Mouse (Mus musculus): ENCODE data around the gene Ccdc183.
A peak's percentile ranks its signal among the peaks of the same experiment; 100 is the strongest.

Ccdc183 gene

DNA sequence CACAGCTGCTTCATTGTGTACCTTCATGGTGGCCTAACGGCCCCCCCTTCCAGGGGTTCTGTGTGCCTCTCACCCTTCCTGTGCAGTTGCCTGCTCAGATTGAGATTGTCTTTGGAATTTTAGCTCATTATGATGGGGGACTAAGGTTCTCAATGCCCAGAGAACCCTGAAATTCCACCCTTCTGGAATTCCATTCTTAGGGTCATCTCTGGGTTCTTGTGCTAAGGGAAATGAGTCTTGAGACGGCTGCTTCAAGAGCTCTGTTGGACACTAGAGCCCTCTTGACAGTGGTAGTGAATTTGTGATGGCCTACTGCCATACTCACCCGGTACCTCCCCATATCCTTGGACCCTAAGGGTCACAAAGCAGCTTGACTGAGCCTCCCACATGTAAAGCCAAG is at the start of gene Ccdc183:
Gene Ccdc183, minus strand, starts transcription at position 101 of the 400 bp plus-strand sequence.
- DNase-seq (ENCODE audit: low spot score) = no peak

DNA sequence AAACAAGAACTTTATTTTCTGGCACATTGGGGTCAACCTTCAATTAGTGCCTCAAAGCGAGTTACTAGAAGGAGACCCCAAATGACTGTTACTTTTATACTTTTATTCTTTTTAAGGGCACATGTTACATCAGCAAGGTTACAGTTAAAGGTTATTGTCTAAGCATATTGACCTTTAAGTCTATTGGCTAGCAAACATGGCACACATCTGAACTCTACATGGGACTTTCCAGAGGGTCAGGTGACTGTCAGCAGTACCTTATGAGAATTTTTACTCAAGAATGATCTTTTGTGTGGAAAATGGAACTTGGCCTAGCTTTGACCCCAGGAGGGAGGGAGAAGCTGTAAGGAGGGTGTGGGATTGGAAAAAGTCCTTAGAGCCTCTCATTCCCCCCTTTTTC is 49.0 kb upstream of the Ccdc183 start:
- no peak for DNase-seq (ENCODE audit: low spot score)

DNA sequence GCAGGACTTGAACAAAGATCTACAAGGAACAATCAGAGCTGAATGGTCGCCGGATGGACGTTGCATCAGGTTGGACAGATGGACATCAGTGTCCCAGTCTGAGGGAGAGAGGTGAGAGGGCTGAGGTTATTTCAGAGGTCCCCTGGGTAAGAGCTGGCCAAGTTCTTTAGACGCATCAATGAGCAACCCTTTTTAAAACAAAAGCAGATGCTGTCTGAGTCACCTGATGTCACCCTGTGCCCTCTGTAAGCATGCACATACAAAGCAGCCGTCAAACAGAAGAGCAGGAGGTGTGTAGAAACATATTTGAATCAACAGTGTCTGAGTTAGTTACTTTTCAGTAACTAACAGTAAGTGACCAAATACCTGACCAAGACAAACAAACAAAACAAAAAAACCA is 46.6 kb upstream of the Ccdc183 start:
- no peak for DNase-seq (ENCODE audit: low spot score)

DNA sequence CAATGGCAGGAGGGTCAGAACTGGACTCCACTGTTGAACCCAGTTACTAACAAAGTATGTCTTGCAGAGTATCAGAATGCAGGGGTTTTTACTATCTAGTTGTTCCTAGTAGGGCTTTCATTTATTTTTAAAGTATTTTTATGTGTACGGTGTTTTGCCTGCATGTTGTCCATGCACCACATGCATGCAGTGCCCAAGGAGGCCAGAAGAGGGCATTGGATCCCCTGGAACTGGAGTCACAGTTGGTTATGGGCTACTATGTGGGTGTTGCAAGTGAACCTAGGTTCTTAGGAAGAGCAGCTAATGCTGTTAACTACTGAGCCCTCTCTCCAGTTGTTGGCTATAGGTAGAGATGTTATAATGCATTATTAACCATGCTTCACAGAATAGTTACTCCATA is 46.0 kb upstream of the Ccdc183 start:
- peak; percentile 15 for DNase-seq (ENCODE audit: low spot score)

DNA sequence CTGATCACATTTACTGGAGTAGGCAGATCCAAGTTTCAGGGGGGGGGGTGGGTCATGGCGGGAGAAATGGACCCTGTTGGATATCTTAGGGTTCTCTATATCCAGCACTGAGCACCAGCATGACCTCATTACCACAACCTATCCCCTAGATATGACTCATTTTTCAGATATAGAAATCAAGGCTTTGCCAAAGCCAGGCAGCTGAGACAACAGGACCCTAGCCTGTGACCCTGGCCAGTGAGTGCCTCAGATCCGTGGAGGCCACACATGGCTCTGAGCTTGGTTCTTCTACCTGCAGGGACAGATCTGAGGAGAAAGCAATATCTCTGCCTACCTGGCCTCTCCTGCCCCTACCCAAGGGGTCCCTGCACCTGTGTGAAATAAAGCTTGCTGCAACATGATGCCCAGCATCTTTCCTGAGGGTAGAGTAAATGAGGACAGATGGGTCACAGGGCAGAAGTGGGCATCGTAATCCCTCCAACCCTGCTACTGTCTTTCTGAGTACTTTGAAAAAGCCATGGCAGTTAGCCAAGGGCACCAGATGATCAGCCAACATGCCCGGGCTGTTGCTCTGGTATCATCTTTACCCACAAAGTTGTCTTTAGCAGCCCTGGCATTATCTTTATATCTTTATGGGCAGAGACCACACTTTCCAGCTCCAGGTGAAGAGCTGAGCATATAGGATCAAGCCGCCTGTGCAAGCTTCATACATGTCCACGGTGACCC is 43.9 kb upstream of the Ccdc183 start:
- no peak for DNase-seq (ENCODE audit: low spot score)

DNA sequence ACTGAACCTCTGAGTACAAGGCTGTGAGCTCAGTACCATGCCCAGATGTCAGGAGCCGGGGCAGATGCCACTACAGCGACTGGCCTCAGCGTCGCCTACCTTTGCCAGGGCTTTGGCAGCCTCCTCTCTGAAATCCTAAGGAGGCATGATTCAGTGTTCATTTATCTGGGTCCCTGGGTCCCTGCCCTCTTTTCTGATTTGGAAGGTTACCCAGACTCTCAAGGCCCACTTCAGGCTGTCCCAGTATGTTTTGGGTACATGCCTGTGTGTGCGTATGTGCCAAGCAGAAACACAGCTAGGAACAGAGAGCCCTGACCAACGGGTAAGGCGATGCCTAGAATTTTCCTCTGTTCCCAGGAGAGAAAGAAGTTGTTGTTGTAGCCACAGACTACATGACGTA is 42.8 kb upstream of the Ccdc183 start:
- DNase-seq (ENCODE audit: low spot score) = no peak

DNA sequence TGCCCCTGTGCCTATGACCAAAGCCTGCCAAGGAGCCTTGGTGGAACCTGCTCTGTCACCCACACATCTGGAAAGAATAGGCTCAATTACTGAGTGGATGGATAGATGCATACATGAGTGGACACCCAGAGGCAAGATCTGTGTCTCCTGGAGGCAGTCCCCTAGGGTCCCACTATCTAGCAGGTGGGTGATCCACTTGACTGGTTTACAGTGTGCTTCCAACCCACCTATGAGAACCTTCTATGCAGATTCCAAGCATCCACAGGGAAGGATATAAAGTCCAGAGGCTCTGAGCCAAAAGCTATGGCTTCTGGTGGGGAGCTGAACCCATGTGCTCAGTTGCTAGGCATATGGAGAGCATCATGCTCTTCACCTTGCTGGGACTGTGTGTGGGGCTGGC is 40.2 kb upstream of the Ccdc183 start, which contains the start of gene Lcn5:
Gene Lcn5, plus strand, starts transcription at position 301 of the 400 bp plus-strand sequence.
- DNase-seq (ENCODE audit: low spot score) = no peak

- DNase-seq (ENCODE audit: low spot score) = no peak
Observed at GRCm38 (mm10) chr2:25657246-25657645, 39.8 kb upstream of the Ccdc183 start.

DNA sequence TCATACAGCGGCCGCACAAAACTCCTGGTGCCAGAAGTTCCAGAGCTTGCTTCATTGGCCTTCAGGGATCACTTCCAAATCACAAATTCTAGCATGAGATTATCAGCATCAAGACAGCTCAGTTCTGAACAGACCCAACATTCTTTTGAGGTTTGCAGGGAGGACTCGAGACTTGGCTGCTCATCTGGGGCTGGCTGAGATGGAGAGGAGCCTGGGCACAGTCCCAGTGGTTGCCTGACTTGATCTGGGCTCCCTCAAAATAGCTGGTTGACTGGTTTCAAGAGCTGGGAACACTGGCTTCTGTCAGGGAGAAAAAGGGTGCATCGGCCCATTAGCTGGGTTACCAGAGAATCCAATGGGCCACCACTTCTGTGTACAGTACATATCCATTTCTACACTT is 39.2 kb upstream of the Ccdc183 start:
- DNase-seq (ENCODE audit: low spot score) = no peak

DNA sequence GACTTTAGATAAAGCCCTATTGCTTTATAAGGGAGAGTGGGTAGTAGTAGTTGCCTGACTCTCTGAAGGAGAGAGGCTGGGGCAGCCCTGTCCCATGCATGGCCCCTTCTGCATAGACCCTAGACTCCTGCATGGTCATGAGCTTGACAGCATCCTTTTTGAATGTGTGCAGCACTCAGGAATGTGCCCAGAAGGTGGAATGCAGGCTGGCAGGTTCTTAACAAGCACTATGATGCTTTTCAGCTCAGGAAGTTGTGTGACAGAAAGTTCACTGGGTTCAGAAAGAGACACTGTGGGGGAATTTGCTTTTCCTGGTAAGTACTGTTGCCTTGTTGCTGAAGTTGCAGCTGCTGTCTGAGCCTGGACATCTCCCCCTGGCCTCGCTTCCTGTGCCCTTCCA is 37.0 kb upstream of the Ccdc183 start:
- DNase-seq (ENCODE audit: low spot score) = no peak

DNA sequence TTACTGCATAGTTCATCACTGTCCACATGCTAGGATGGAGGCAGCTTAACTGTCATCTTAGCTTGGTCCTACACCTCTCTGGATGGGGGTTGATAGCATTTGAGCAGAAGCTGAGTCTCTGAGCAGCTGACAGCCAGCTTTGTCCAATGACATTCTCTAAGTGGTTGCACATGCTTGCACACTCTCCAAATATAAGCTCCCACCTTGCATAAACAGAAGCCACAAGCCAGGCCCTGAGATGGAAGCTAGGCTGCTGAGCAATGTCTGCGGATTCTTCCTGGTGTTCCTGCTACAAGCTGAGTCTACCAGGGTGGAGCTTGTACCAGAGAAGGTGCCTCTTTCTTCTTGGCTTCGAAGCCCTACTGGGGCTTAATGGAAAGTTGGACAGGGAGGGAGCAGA is 35.4 kb upstream of the Ccdc183 start, which contains the start of gene Lcn8:
Gene Lcn8, plus strand, starts transcription at position 219 of the 400 bp plus-strand sequence.
- no peak for DNase-seq (ENCODE audit: low spot score)

- no peak for DNase-seq (ENCODE audit: low spot score)
Observed at GRCm38 (mm10) chr2:25639890-25640289, 22.4 kb upstream of the Ccdc183 start.

DNA sequence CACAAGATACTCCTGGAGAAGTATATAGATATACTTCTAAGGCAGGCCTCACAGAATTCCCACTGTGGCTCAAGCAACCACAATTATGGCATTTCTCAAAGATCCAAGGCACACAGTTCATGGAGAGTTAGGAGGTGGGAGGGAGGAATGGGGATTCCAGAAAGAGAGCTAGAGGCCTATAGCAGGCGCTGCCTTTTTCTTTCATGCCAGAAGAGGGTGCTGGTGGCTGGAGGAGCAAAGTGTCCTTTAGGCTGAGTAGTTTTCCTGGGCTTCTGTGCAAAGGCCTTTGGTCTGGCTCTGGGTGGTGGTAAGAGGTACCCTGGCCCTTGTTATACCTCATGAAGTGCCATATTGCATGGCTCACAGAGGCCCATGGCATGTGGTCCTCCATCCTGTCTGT is 16.6 kb upstream of the Ccdc183 start:
- no peak for DNase-seq (ENCODE audit: low spot score)

DNA sequence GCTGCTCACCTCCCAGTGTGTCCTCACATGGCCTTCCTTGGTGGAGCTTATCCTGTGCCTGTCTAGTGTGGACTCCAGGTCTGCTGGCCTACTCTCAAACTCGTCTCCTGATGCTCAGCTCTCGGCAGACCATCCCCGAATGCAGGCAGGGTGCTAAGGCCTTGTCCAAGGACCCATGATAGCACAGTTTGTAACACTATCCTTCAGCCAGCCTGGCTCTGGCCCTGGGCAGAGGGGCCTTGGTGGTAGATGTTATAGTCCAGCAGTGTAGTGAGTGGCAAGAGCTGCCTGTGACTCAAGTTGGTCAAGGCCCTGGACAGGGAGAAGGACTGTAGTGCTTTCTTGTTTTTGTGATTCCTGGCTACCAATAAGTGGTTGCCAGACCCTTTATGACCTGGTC is 16.1 kb upstream of the Ccdc183 start:
- no peak for DNase-seq (ENCODE audit: low spot score)

DNA sequence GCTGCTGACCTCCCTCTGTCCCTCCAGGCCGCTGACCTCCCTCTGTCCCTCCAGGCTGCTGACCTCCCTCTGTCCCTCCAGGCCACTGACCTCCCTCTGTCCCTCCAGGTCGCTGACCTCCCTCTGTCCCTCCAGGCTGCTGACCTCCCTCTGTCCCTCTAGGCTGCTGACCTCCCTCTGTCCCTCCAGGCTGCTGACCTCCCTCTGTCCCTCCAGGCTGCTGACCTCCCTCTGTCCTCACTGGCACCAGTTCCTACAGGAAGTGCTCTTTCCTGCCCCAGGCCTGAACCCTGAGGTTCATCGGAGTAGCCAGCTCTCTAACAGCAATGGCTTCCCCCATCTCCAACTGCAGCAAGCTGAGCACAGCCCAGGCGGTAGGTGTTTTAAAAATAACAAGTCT is 11.3 kb upstream of the Ccdc183 start:
- no peak for DNase-seq (ENCODE audit: low spot score)

- DNase-seq (ENCODE audit: low spot score) = no peak
Observed at GRCm38 (mm10) chr2:25627811-25628210, 10.3 kb upstream of the Ccdc183 start, which contains the start of gene Fcna. TSS of gene Fcna (minus strand) at chr2:25628030.

- DNase-seq (ENCODE audit: low spot score) = no peak
Observed at GRCm38 (mm10) chr2:25625986-25626385, 8.5 kb upstream of the Ccdc183 start.

GRCm38 (mm10) chr2:25621229-25622200 is 4.0 kb upstream of the Ccdc183 start, which contains the start of gene Tmem141:
TSS of gene Tmem141 (minus strand) at chr2:25622005.
- DNase-seq (ENCODE audit: low spot score) = peak; percentile 37

DNA sequence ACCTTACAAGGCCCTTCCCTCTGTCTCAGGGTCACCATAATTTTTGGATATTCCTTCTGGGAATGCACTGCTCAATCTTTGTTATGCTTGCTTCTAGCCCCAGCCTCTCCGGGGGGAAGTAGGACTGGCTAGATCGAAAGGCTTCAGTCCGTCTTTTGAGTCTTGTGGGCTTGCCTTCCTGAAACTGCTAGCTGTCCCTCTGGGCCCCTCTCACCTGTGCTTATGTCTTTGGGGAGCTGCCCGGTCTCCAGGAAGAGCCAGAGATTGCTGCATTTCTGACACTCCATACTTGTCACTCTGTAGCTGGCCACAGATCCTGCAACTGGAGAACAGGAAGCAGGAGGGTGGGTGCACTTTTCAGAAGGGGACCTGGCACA is 3.4 kb upstream of the Ccdc183 start:
- DNase-seq (ENCODE audit: low spot score) = no peak

DNA sequence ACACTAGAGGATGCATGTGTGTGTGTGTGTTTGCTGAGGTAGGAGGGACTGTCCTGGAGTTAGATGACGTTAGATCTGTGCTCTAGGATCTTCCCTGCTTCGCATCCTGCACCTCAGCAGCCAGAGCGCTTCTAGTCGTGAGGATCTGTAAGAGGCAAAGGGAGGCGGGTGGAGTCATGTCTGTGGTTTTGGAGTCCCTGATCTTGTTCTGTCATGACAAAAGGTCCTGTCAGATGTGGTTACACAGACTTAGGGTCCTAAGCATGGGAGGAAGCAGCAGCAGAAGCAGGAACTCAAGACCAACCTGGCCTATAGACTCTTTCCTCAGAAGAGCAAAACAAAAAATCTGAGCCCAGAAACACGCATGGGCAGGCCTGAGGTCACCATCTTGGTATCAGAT is 2.9 kb upstream of the Ccdc183 start:
- no peak for DNase-seq (ENCODE audit: low spot score)

GRCm38 (mm10) chr2:25616398-25616797 is 1.1 kb downstream of the Ccdc183 start:
- DNase-seq (ENCODE audit: low spot score) = no peak

GRCm38 (mm10) chr2:25608671-25609070 is 8.8 kb downstream of the Ccdc183 start:
- no peak for DNase-seq (ENCODE audit: low spot score)
